Mouse (Mus musculus): ENCODE results near the gene Sh2b1.

Sh2b1 gene

GRCm38 (mm10) chr7:126453861-126454260 is 21.4 kb downstream of the Sh2b1 start:
- DNase-seq: no peak

DNA sequence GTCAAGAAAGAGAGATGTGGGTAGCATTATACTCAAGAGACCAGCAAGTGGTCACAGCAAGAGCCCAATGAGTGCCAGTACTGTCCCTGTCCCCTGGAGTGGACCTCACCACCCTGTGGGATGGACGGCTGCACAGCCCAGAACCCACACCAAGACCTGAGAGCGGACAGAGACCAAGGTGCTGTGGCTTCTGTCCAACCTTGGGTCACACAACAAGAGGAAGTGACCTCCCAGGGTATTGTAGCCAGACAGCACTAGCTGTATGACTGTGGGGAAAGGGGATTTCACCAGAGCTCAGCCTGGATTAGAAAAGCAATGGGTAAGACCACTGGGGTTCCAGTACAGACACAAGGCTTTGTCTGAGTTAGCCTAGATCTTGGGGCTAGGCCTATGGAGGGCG is 23.0 kb downstream of the Sh2b1 start:
- DNase-seq: no peak

GRCm38 (mm10) chr7:126450641-126451040 is 24.6 kb downstream of the Sh2b1 start:
- no peak for DNase-seq

GRCm38 (mm10) chr7:126449991-126450390 is 25.2 kb downstream of the Sh2b1 start:
- DNase-seq: no peak

GRCm38 (mm10) chr7:126448481-126448880 is 26.7 kb downstream of the Sh2b1 start:
- DNase-seq: no peak

GRCm38 (mm10) chr7:126446217-126446616 is 29.0 kb downstream of the Sh2b1 start:
- no peak for DNase-seq

GRCm38 (mm10) chr7:126445104-126445815 is 30.0 kb downstream of the Sh2b1 start:
- no peak for DNase-seq

DNA sequence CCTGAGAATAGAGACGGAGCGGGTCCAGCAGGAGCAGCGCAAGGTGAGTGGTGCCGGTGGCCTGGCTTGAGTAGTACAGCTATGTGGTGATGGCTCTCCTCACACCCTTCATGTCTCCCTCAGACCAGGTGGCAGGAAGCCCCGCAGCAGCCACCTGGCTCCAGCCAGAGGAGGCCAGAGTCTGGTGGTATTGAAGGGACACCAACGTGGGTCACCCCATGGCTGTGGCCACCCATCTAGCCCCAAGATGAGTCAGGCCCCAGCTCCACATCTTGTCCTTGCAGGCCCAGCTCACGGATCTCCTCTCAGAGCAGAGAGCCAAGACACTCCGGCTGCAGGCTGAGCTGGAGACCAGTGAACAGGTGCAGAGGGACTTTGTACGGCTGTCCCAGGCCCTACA is 30.7 kb downstream of the Sh2b1 start:
- DNase-seq: no peak

DNA sequence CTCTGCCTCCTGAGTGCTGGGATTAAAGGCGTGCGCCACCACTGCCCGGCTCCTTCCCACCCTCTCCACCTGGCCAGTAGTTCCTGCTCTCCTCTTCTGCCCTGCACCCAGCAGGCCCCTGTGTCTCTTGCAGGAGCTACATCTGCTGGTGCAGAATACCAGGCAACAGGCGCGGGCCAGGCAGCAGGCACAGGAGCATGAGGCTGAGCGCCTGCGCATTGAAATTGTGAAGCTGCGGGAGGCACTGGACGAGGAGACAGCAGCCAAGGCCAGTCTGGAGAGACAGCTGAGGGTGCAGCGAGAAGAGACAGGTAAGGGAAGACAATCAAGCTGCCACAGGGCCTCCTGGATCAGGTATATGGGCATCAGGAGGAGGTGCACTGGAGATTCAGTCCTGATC is 31.2 kb downstream of the Sh2b1 start:
- no peak for DNase-seq

DNA sequence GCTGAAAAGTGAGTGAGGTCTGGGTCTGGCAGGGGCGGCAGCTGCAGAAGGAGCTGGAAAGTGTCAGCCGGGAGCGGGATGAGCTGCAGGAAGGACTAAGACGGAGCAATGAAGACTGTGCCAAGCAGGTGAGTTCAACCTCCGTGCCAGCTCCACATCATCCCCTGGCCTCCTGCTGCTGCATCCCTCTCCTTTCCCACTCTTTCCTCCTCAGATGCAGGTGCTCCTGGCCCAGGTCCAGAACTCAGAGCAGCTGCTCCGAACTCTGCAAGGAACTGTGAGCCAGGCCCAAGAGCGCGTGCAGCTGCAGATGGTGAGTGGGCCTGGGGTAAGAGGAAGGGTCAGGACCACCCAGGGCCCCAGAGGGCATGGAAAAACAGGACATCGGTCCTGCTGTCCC is 35.1 kb downstream of the Sh2b1 start:
- no peak for DNase-seq

DNA sequence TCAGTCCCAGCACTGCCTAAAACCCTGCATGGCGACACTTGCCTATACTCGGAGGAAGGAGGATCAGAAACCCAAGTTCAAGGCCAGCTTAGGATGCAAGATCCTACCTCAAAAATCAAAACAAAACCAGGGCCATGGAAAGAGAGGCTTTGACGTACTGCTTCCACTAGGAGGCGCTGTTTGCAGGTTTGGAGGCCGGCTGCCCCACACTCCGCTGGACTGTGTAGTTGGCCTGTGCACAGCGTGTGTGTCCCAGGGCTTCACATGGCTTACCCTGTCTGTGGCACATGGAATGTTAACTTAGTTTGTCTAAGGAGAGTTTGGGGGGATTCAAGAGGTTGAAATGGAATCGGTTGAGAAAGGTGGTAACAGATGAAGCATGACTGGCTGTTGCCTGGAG is 38.4 kb downstream of the Sh2b1 start:
- peak; percentile 71 for DNase-seq

DNA sequence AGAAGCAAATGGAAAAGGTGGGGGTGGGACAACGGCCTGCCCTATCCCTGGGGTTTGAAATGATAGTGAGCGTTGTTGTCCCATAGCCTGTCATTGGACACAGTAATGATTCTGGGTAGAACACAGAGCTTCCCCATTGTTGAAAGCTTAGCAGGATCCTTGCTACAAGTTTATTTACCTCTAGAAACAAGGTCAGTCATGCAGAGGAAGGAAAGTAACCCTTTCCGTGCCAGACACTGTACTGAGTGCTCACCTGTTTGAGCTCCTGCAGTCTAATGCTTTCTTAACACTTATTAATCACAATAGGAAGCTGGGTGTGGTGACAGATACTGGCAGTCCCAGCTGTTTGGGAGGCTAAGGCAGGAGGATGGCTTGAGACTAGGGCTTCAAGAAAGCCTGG is 39.4 kb downstream of the Sh2b1 start:
- DNase-seq: no peak

- no peak for DNase-seq
Measured at GRCm38 (mm10) chr7:126434726-126435125, 40.5 kb downstream of the Sh2b1 start.

- DNase-seq: no peak
Measured at GRCm38 (mm10) chr7:126430167-126430566, 45.1 kb downstream of the Sh2b1 start.

GRCm38 (mm10) chr7:126429503-126429898 is 45.7 kb downstream of the Sh2b1 start:
- no peak for DNase-seq

- peak; percentile 96 for DNase-seq
Measured at GRCm38 (mm10) chr7:126428631-126429502, 46.4 kb downstream of the Sh2b1 start, which contains the start of gene Rabep2. Gene Rabep2 (plus strand): TSS chr7:126428759.

- DNase-seq: no peak
Measured at GRCm38 (mm10) chr7:126428154-126428553, 47.1 kb downstream of the Sh2b1 start.

DNA sequence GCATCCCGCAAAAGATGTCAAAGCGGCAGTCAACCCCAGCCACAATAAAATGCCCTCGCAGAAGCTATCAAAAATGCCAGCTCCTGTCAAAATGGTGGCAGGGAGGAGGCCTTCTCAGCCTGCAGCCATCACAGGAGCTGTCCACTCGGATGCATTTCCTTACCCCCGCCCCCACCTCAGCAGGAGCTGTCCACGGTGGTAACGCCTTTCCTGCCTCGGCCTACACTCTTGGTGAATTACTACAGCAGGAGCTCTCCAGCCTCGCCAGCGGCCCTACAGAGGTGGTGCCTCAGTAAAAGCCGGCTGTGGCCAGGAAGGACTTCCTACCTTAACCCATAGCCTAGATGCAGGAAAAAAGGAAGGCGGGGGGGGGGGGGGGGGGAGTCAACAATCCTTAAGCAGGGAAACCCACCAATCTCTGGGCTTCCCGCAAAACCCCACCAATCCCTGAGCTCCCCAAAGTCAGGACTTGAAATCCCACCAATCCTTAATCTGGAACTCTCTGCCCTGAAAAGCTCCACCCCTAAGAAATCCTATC is 47.8 kb downstream of the Sh2b1 start:
- DNase-seq: no peak

DNA sequence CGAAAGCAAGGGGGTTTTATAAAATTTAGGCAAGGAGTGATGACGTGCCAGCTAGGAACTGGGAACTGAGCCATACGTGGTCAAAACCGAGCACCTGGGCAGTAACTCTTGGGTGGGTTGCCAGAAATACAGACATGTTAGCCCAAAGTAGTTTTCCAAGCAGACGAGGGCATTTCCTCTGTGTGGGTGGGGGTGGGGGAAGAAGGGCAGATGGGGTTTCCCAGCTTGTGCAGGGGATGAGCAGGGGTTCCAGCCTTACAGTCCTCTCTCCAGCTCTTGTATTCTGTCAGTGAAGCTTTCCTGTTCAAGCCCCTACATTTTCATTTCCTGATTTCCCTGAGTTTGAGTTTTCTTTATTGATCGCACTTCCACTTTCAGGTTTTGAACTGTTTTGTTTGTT is 51.1 kb downstream of the Sh2b1 start:
- no peak for DNase-seq

DNA sequence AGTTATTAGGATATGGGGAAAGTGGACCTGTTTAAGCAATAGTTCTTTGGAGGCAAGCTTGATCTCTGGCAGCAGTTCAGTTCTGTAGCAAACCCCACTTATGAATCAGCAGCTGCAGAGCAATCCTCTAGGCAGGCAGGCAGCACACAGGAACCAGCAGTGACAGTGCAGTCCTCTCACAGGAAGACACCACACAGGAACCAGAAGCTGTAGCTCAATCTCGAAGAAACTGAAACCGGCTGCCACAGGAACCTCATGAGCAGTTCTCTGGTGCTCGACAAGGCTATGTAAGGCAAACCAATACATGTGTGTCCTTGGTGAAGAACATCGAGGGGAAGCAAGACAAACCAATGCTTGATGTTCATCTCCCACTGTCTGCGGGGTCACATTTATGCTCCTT is 53.5 kb downstream of the Sh2b1 start:
- DNase-seq: no peak

DNA sequence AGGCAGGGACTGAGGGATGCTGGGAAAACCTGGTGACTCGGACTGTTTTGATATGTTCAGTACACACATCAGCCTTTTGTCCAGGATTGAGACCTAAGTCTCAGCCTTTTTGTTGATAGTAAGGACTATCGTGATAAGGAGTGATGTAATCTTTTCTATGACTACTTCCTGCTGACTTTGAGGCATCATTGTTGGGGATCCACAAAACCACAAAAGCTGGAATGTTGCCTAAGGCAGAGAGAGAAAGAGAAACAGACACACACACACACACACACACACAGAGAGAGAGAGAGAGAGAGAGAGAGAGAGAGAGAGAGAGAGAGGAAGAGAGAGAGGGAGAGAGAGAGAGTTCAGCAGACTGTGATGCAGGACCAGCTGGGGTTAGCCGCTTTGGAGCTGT is 56.7 kb downstream of the Sh2b1 start:
- no peak for DNase-seq

GRCm38 (mm10) chr7:126417606-126418005 is 57.6 kb downstream of the Sh2b1 start:
- DNase-seq: no peak

GRCm38 (mm10) chr7:126417045-126417444 is 58.2 kb downstream of the Sh2b1 start:
- no peak for DNase-seq
